ENCODE assay signal across 20 mouse cellular contexts in the genomic region with DNA sequence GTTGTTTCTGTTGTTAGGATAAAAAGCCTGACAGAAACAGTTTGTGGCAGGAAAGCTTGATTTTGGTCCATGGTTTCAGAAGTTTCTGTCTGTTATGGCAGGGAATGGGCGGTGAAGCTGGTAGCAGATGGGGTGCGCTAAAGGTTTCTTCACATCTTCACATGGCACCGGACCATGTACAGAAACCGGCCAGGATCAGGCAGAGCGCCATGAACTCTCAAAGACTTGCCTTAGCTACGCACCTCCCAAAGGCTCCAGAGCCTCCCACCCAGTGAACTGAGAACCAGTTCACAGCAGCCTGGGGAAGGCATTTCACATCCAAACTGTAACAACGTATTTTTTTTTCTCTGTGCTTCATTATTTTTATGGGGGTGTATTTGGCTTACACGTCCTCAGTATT.
A peak's percentile ranks its signal among the peaks of the same experiment; 100 is the strongest.
DNase-seq lines count a peak whose midpoint lies in the region; ATAC-seq lines count a peak whose summit lies in the region.
"Had no signal": no experiment of that assay in that cellular context is flagged by ENCODE, and none has a peak within 500 bp of the region (broad histone marks: within the 10 kb centered on the region; RNA-seq: fewer than 3 reads in every experiment).

No protein-coding gene starts in this region.

- H3K4me2 ChIP-seq in forebrain, embryonic 11.5 days (ENCODE audit: low read depth, low read length, severe bottlenecking) = no peak overlapping the region
- H3K4me2 ChIP-seq in forebrain, embryonic 16.5 days (ENCODE audit: low read length) = no peak overlapping the region

- peak; percentile 77 to 89 for DNase-seq in cerebellum, postnatal 10 days
- no peak for DNase-seq in cerebellum, adult 8-10 months
- peak; percentile 66 to 70 for DNase-seq in cerebellum, postnatal 14 days
- DNase-seq in cerebellum, adult 9-11 months = no peak
- DNase-seq in forebrain, embryonic 11.5 days (ENCODE audit: low spot score) = peak; percentile 18
- DNase-seq in left cerebral cortex, postnatal 4 days = peak; percentile 70
- DNase-seq in left cerebral cortex, postnatal 36 days (ENCODE audit: low spot score in 2 of 2) = no peak
- DNase-seq: adrenal gland, adult 2 months; adrenal gland, adult 8-10 months; adrenal gland, postnatal 10 days; adrenal gland, postnatal 25 days; adrenal gland, postnatal 36 days; B cell, adult 2 months; cerebellum, adult 11 months; cerebellum, adult 11-12 months had no signal

- no peak overlapping the region for H3K9ac ChIP-seq in forebrain, embryonic 11.5 days (ENCODE audit: low read length)
- H3K9ac ChIP-seq in forebrain, embryonic 16.5 days (replicated peaks; ENCODE audit: low read depth, low read length) = no peak overlapping the region

- no peak overlapping the region for H3K27ac ChIP-seq in forebrain, embryonic 11.5 days (ENCODE audit: low read depth, low read length)
- no peak overlapping the region for H3K27ac ChIP-seq in forebrain, embryonic 16.5 days (ENCODE audit: low read length)

- WGBS in forebrain, embryonic 11.5 days = 86% methylated on average over 8 of the region's 8 CpGs
- 80% methylated on average over 8 of the region's 8 CpGs for WGBS in forebrain, embryonic 16.5 days

- no peaks in the 10 kb centered on the region for H3K9me3 ChIP-seq in forebrain, embryonic 11.5 days (ENCODE audit: control insufficient read depth, low read length)
- no peaks in the 10 kb centered on the region for H3K9me3 ChIP-seq in forebrain, embryonic 16.5 days (ENCODE audit: control insufficient read depth, low read length)
- H3K9me3 ChIP-seq: G1E had no signal

- H3K36me3 ChIP-seq in forebrain, embryonic 11.5 days (ENCODE audit: control insufficient read depth, insufficient read depth, low read length) = no peaks in the 10 kb centered on the region
- no peaks in the 10 kb centered on the region for H3K36me3 ChIP-seq in forebrain, embryonic 16.5 days (ENCODE audit: control insufficient read depth, insufficient read depth)
- H3K36me3 ChIP-seq: G1E had no signal

- H3K4me3 ChIP-seq in forebrain, embryonic 11.5 days (ENCODE audit: low read depth, low read length) = no peak overlapping the region
- H3K4me3 ChIP-seq in forebrain, embryonic 16.5 days (replicated peaks; ENCODE audit: low read length) = no peak overlapping the region

- no peaks in the 10 kb centered on the region for H3K4me1 ChIP-seq in forebrain, embryonic 11.5 days (replicated peaks; ENCODE audit: control insufficient read depth, insufficient read depth, low read length)
- H3K4me1 ChIP-seq in forebrain, embryonic 16.5 days (replicated peaks; ENCODE audit: control insufficient read depth, insufficient read depth, low read length) = 0 out of 2 replicates have a peak, but pooled peaks cover 3% of the 10 kb centered on the region

- no peak for ATAC-seq in forebrain, embryonic 11.5 days (replicated peaks; ENCODE audit: low FRiP score)
- no peak for ATAC-seq in forebrain, embryonic 16.5 days
- ATAC-seq: activated CD4-positive, CD25-positive, alpha-beta regulatory T cell, adult 4 months; CD4-positive, CD25-positive, alpha-beta regulatory T cell, adult 4 months; Patski had no signal

- no peaks in the 10 kb centered on the region for H3K27me3 ChIP-seq in forebrain, embryonic 11.5 days (ENCODE audit: control insufficient read depth, insufficient read depth, low read length)
- H3K27me3 ChIP-seq in forebrain, embryonic 16.5 days (replicated peaks; ENCODE audit: control insufficient read depth, insufficient read depth, low read length) = no peaks in the 10 kb centered on the region
- H3K27me3 ChIP-seq: Patski had no signal

- intact Hi-C loops in left cerebral cortex, postnatal 4 days (cut with DNase I) = no loop called here
- intact Hi-C loops in left cerebral cortex, postnatal 36 days (cut with DNase I) = no loop called here

Comparison
In these comparisons a context has a peak if more than half of its experiments do, and no peak if none do; other contexts are left out.
1. DNase-seq: peak in cerebellum, postnatal 10 days (2 of 2), cerebellum, postnatal 14 days (2 of 2), forebrain, embryonic 11.5 days (single experiment) and left cerebral cortex, postnatal 4 days (single experiment); none in cerebellum, adult 8-10 months (single experiment), cerebellum, adult 9-11 months (single experiment) and left cerebral cortex, postnatal 36 days (0 of 2).